Mouse (Mus musculus): Measurements from ENCODE around the gene Ephx4. TPM values are rescaled to one million over a fixed set of nuclear protein-coding genes. Genes with fewer than 3 reads are reported as not detected.

Gene Ephx4
- polyA plus RNA-seq, 1 experiment from 2014 or later = 3.9 TPM

- H3K4me2 ChIP-seq (ENCODE audit: low read depth, low read length) = no peak overlapping the region
- H3K9ac ChIP-seq (replicated peaks; ENCODE audit: low read depth, low read length) = no peak overlapping the region
- no peaks in the 10 kb centered on the region for H3K9me3 ChIP-seq (ENCODE audit: control insufficient read depth, low read length)
- ATAC-seq (ENCODE audit: low read depth) = no peak
- no peaks in the 10 kb centered on the region for H3K4me1 ChIP-seq (ENCODE audit: control insufficient read depth, insufficient read depth, low read length)
- H3K27ac ChIP-seq (ENCODE audit: low read depth, low read length) = no peak overlapping the region
- H3K27me3 ChIP-seq (ENCODE audit: control insufficient read depth, insufficient read depth, low read length) = no peaks in the 10 kb centered on the region
- no peak overlapping the region for H3K4me3 ChIP-seq (ENCODE audit: low read depth, low read length)
- no peaks in the 10 kb centered on the region for H3K36me3 ChIP-seq (ENCODE audit: control insufficient read depth, insufficient read depth, low read length)
- 86% methylated on average over 2 of the region's 2 CpGs for WGBS
Observed at GRCm38 (mm10) chr5:107412285-107412684, 9.7 kb downstream of the Ephx4 start.

- no peaks in the 10 kb centered on the region for H3K36me3 ChIP-seq (ENCODE audit: control insufficient read depth, insufficient read depth, low read length)
- H3K4me2 ChIP-seq (ENCODE audit: low read depth, low read length) = no peak overlapping the region
- no peaks in the 10 kb centered on the region for H3K27me3 ChIP-seq (ENCODE audit: control insufficient read depth, insufficient read depth, low read length)
- 90% methylated on average over 2 of the region's 2 CpGs for WGBS
- no peaks in the 10 kb centered on the region for H3K9me3 ChIP-seq (ENCODE audit: control insufficient read depth, low read length)
- no peaks in the 10 kb centered on the region for H3K4me1 ChIP-seq (ENCODE audit: control insufficient read depth, insufficient read depth, low read length)
- no peak overlapping the region for H3K9ac ChIP-seq (replicated peaks; ENCODE audit: low read depth, low read length)
- no peak overlapping the region for H3K4me3 ChIP-seq (ENCODE audit: low read depth, low read length)
- no peak overlapping the region for H3K27ac ChIP-seq (ENCODE audit: low read depth, low read length)
- ATAC-seq (ENCODE audit: low read depth) = no peak
Observed at GRCm38 (mm10) chr5:107415098-107415497, 12.6 kb downstream of the Ephx4 start.

- no peaks in the 10 kb centered on the region for H3K36me3 ChIP-seq (ENCODE audit: control insufficient read depth, insufficient read depth, low read length)
- H3K4me2 ChIP-seq (ENCODE audit: low read depth, low read length) = no peak overlapping the region
- no peaks in the 10 kb centered on the region for H3K9me3 ChIP-seq (ENCODE audit: control insufficient read depth, low read length)
- no peak overlapping the region for H3K27ac ChIP-seq (ENCODE audit: low read depth, low read length)
- 51% methylated on average over 1 of the region's 1 CpGs for WGBS
- H3K4me1 ChIP-seq (ENCODE audit: control insufficient read depth, insufficient read depth, low read length) = no peaks in the 10 kb centered on the region
- no peak overlapping the region for H3K4me3 ChIP-seq (ENCODE audit: low read depth, low read length)
- H3K9ac ChIP-seq (replicated peaks; ENCODE audit: low read depth, low read length) = no peak overlapping the region
- no peaks in the 10 kb centered on the region for H3K27me3 ChIP-seq (ENCODE audit: control insufficient read depth, insufficient read depth, low read length)
- ATAC-seq (ENCODE audit: low read depth) = no peak
Observed at GRCm38 (mm10) chr5:107421676-107422075, 19.1 kb downstream of the Ephx4 start.

- Histone ChIP-seq H3K36me3 (ENCODE audit: control insufficient read depth, insufficient read depth, low read length) (no peaks in the 10 kb centered on the region), H3K9me3 (ENCODE audit: control insufficient read depth, low read length) (no peaks in the 10 kb centered on the region), H3K9ac (replicated peaks; ENCODE audit: low read depth, low read length) (no peak within 1 kb of the TSS), H3K27ac (ENCODE audit: low read depth, low read length) (no peak within 1 kb of the TSS), H3K4me3 (ENCODE audit: low read depth, low read length) (no peak within 1 kb of the TSS), H3K27me3 (ENCODE audit: control insufficient read depth, insufficient read depth, low read length) (no peaks in the 10 kb centered on the region), H3K4me2 (ENCODE audit: low read depth, low read length) (no peak within 1 kb of the TSS), H3K4me1 (ENCODE audit: control insufficient read depth, insufficient read depth, low read length) (no peaks in the 10 kb centered on the region)
- no peak for ATAC-seq (ENCODE audit: low read depth)
- WGBS = 86% methylated on average over 3 of the region's 3 CpGs
Observed at GRCm38 (mm10) chr5:107431249-107431648, 28.7 kb downstream of the Ephx4 start, which contains the start of gene Lpcat2b. Gene Lpcat2b (plus strand): TSS chr5:107431549.

GRCm38 (mm10) chr5:107434001-107434400 is 31.5 kb downstream of the Ephx4 start:
- Histone ChIP-seq H3K9me3 (ENCODE audit: control insufficient read depth, low read length) (no peaks in the 10 kb centered on the region), H3K4me3 (ENCODE audit: low read depth, low read length) (no peak overlapping the region), H3K36me3 (ENCODE audit: control insufficient read depth, insufficient read depth, low read length) (no peaks in the 10 kb centered on the region), H3K27ac (ENCODE audit: low read depth, low read length) (no peak overlapping the region), H3K9ac (replicated peaks; ENCODE audit: low read depth, low read length) (no peak overlapping the region), H3K27me3 (ENCODE audit: control insufficient read depth, insufficient read depth, low read length) (no peaks in the 10 kb centered on the region), H3K4me1 (ENCODE audit: control insufficient read depth, insufficient read depth, low read length) (peaks cover 4% of the 10 kb centered on the region; the same call in 1 of the 2 replicates), H3K4me2 (ENCODE audit: low read depth, low read length) (no peak overlapping the region)
- no peak for ATAC-seq (ENCODE audit: low read depth)
- WGBS = 86% methylated on average over 5 of the region's 5 CpGs

GRCm38 (mm10) chr5:107436185-107436584 is 33.6 kb downstream of the Ephx4 start:
- Histone ChIP-seq H3K36me3 (ENCODE audit: control insufficient read depth, insufficient read depth, low read length) (no peaks in the 10 kb centered on the region), H3K27ac (ENCODE audit: low read depth, low read length) (no peak overlapping the region)
- WGBS = 90% methylated on average over 6 of the region's 6 CpGs

GRCm38 (mm10) chr5:107436587-107437209 is 34.2 kb downstream of the Ephx4 start:
- Histone ChIP-seq H3K36me3 (ENCODE audit: control insufficient read depth, insufficient read depth, low read length) (no peaks in the 10 kb centered on the region), H3K9ac (replicated peaks; ENCODE audit: low read depth, low read length) (no peak overlapping the region), H3K27me3 (ENCODE audit: control insufficient read depth, insufficient read depth, low read length) (no peaks in the 10 kb centered on the region), H3K4me3 (ENCODE audit: low read depth, low read length) (no peak overlapping the region), H3K4me1 (ENCODE audit: control insufficient read depth, insufficient read depth, low read length) (peaks cover 4% of the 10 kb centered on the region; the same call in 1 of the 2 replicates), H3K27ac (ENCODE audit: low read depth, low read length) (no peak overlapping the region), H3K4me2 (ENCODE audit: low read depth, low read length) (no peak overlapping the region), H3K9me3 (ENCODE audit: control insufficient read depth, low read length) (no peaks in the 10 kb centered on the region)
- WGBS = 87% methylated on average over 6 of the region's 6 CpGs
- ATAC-seq (ENCODE audit: low read depth) = no peak

More at GRCm38 (mm10) chr5:107436185-107436584, 33.6 kb downstream of the Ephx4 start:
- Histone ChIP-seq H3K27me3 (ENCODE audit: control insufficient read depth, insufficient read depth, low read length) (no peaks in the 10 kb centered on the region), H3K9ac (replicated peaks; ENCODE audit: low read depth, low read length) (no peak overlapping the region), H3K4me2 (ENCODE audit: low read depth, low read length) (no peak overlapping the region), H3K4me1 (ENCODE audit: control insufficient read depth, insufficient read depth, low read length) (peaks cover 4% of the 10 kb centered on the region; the same call in 1 of the 2 replicates), H3K4me3 (ENCODE audit: low read depth, low read length) (no peak overlapping the region), H3K9me3 (ENCODE audit: control insufficient read depth, low read length) (no peaks in the 10 kb centered on the region)
- ATAC-seq (ENCODE audit: low read depth) = no peak

GRCm38 (mm10) chr5:107437464-107438281 is 35.1 kb downstream of the Ephx4 start, which contains the start of gene Btbd8:
Gene Btbd8 (plus strand): TSS chr5:107437997.
- peak; percentile 97 for ATAC-seq (ENCODE audit: low read depth)

GRCm38 (mm10) chr5:107438353-107438752 is 35.8 kb downstream of the Ephx4 start:
- WGBS = 26% methylated on average over 7 of the region's 7 CpGs
- ATAC-seq (ENCODE audit: low read depth) = peak; percentile 15; the same call in 1 of the 2 replicates
- H3K4me3 ChIP-seq (ENCODE audit: low read depth, low read length) = peak overlapping the region; percentile 81
- H3K27me3 ChIP-seq (ENCODE audit: control insufficient read depth, insufficient read depth, low read length) = no peaks in the 10 kb centered on the region
- H3K36me3 ChIP-seq (ENCODE audit: control insufficient read depth, insufficient read depth, low read length) = no peaks in the 10 kb centered on the region
- H3K27ac ChIP-seq (ENCODE audit: low read depth, low read length) = peak overlapping the region; percentile 81; the same call in 1 of the 2 replicates
- H3K9ac ChIP-seq (replicated peaks; ENCODE audit: low read depth, low read length) = peak overlapping the region; percentile 91
- peak overlapping the region; percentile 62 for H3K4me2 ChIP-seq (ENCODE audit: low read depth, low read length)
- H3K4me1 ChIP-seq (ENCODE audit: control insufficient read depth, insufficient read depth, low read length) = peaks cover 4% of the 10 kb centered on the region; the same call in 1 of the 2 replicates
- no peaks in the 10 kb centered on the region for H3K9me3 ChIP-seq (ENCODE audit: control insufficient read depth, low read length)

More at GRCm38 (mm10) chr5:107437464-107438281, 35.1 kb downstream of the Ephx4 start, which contains the start of gene Btbd8:
- Histone ChIP-seq H3K9ac (replicated peaks; ENCODE audit: low read depth, low read length) (peak within 1 kb of the TSS; percentile 91), H3K4me3 (ENCODE audit: low read depth, low read length) (peak within 1 kb of the TSS; percentile 81), H3K4me1 (ENCODE audit: control insufficient read depth, insufficient read depth, low read length) (peaks cover 4% of the 10 kb centered on the region; the same call in 1 of the 2 replicates), H3K36me3 (ENCODE audit: control insufficient read depth, insufficient read depth, low read length) (no peaks in the 10 kb centered on the region), H3K4me2 (ENCODE audit: low read depth, low read length) (peak within 1 kb of the TSS; percentile 62), H3K27ac (ENCODE audit: low read depth, low read length) (peak within 1 kb of the TSS; percentile 81), H3K9me3 (ENCODE audit: control insufficient read depth, low read length) (no peaks in the 10 kb centered on the region), H3K27me3 (ENCODE audit: control insufficient read depth, insufficient read depth, low read length) (no peaks in the 10 kb centered on the region)
- WGBS = under 1% methylated on average over 51 of the region's 51 CpGs

Data from neural tube, embryonic 14.5 days (tissue).